Mouse (Mus musculus) heart, embryonic 16.5 days (tissue): Measurements from ENCODE around the gene Spg11. TPM values are rescaled to one million over a fixed set of nuclear protein-coding genes. Genes with fewer than 3 reads are reported as not detected.

Source experiments
- ATAC-seq: fragments of 200-750 bp; cut with Nextera tagmentation; replicated peaks from 2 replicates; pipeline ENCODE4 v1.8.0; 2017; ENCODE audit warnings: moderate number of reproducible peaks; ENCODE audit not compliant: insufficient read depth, low FRiP score; ENCODE audit errors: extremely low read depth
- H3K27ac ChIP-seq: fragments of 300-500 bp; sonication (generic); 2 replicates; pipeline ENCODE4 v1.5.1; 2014; ENCODE audit warnings: mild to moderate bottlenecking, low read length, control low read depth, moderate library complexity
- H3K27me3 ChIP-seq: fragments of 300-500 bp; sonication (generic); 2 replicates; pipeline ENCODE4 v1.6.1; 2014; ENCODE audit warnings: low read length, mixed read lengths; ENCODE audit not compliant: control insufficient read depth, insufficient read depth
- H3K36me3 ChIP-seq: fragments of 300-500 bp; sonication (generic); 2 replicates; pipeline ENCODE4 v1.6.1; 2014; ENCODE audit not compliant: control insufficient read depth, insufficient read depth
- H3K4me1 ChIP-seq: fragments of 300-500 bp; sonication (generic); 2 replicates; pipeline ENCODE4 v1.6.1; 2014; ENCODE audit warnings: low read length, mixed read lengths; ENCODE audit not compliant: control insufficient read depth, insufficient read depth
- H3K4me2 ChIP-seq: fragments of 300-500 bp; sonication (generic); 2 replicates; pipeline ENCODE4 v1.6.1; 2014; ENCODE audit warnings: low read depth, mild to moderate bottlenecking, control low read depth, low read length
- H3K4me3 ChIP-seq: fragments of 300-500 bp; sonication (generic); 2 replicates; pipeline ENCODE4 v1.5.1; 2014; ENCODE audit warnings: mild to moderate bottlenecking, control low read depth, low read length
- H3K9ac ChIP-seq: fragments of 300-500 bp; sonication (generic); 2 replicates; pipeline ENCODE4 v1.6.1; 2014; ENCODE audit warnings: low read length, control low read depth
- H3K9me3 ChIP-seq: fragments of 300-500 bp; sonication (generic); replicated peaks from 2 replicates; pipeline ENCODE4 v1.6.1; 2016; ENCODE audit warnings: low read length; ENCODE audit not compliant: control insufficient read depth
- WGBS: fragments of 180-500 bp; shearing (Covaris S2); extraction: QIAGEN DNeasy Blood & Tissue Kit; methylation state at CpG from one replicate; pipeline ENCODE4 v1.1.7; 2014; 5-methylcytosine and 5-hydroxymethylcytosine counted together
- polyA plus RNA-seq: library from polyadenylated mRNA; unstranded; fragments of >200 nt; fragmentation: Nextera tagmentation; extraction: Ambion mirVana; gene quantifications from 2 replicates; pipeline ENCODE4 v1.2.1, GENCODE M21; 2015

Spg11 gene
- polyA plus RNA-seq, 1 experiment from 2014 or later, result 4.5 TPM

- Histone ChIP-seq H3K27me3 (no peaks in the 10 kb centered on the region), H3K4me1 (no peaks in the 10 kb centered on the region), H3K36me3 (no peaks in the 10 kb centered on the region), H3K4me2 (no peak overlapping the region), H3K27ac (no peak overlapping the region), H3K9ac (no peak overlapping the region), H3K4me3 (no peak overlapping the region), H3K9me3 (no peaks in the 10 kb centered on the region)
- no peak for ATAC-seq
- WGBS, result 72% methylated on average over 2 of the region's 2 CpGs
Measured at GRCm38 (mm10) chr2:122132618-122133017, 14.4 kb upstream of the Spg11 start.

GRCm38 (mm10) chr2:122132078-122132477 lies 13.9 kb upstream of the Spg11 start:
- Histone ChIP-seq H3K9ac (no peak overlapping the region), H3K4me1 (no peaks in the 10 kb centered on the region), H3K4me2 (no peak overlapping the region), H3K4me3 (no peak overlapping the region), H3K36me3 (no peaks in the 10 kb centered on the region), H3K9me3 (no peaks in the 10 kb centered on the region), H3K27me3 (no peaks in the 10 kb centered on the region), H3K27ac (no peak overlapping the region)
- no peak for ATAC-seq
- 82% methylated on average over 2 of the region's 2 CpGs for WGBS

GRCm38 (mm10) chr2:122127635-122128034 lies 9.4 kb upstream of the Spg11 start:
- Histone ChIP-seq H3K4me2 (no peak overlapping the region), H3K9ac (no peak overlapping the region), H3K4me3 (no peak overlapping the region), H3K9me3 (no peaks in the 10 kb centered on the region), H3K27me3 (no peaks in the 10 kb centered on the region), H3K27ac (no peak overlapping the region), H3K36me3 (no peaks in the 10 kb centered on the region), H3K4me1 (no peaks in the 10 kb centered on the region)
- no peak for ATAC-seq
- 94% methylated on average over 4 of the region's 4 CpGs for WGBS

- Histone ChIP-seq H3K4me2 (no peak overlapping the region), H3K36me3 (no peaks in the 10 kb centered on the region), H3K4me1 (no peaks in the 10 kb centered on the region), H3K9ac (no peak overlapping the region), H3K9me3 (no peaks in the 10 kb centered on the region), H3K4me3 (no peak overlapping the region), H3K27ac (no peak overlapping the region), H3K27me3 (no peaks in the 10 kb centered on the region)
- ATAC-seq, result no peak
- WGBS, result 49% methylated on average over 5 of the region's 5 CpGs
Measured at GRCm38 (mm10) chr2:122126765-122127347, 8.7 kb upstream of the Spg11 start.

GRCm38 (mm10) chr2:122125680-122126572 lies 7.7 kb upstream of the Spg11 start:
- 39% methylated on average over 12 of the region's 12 CpGs for WGBS
- H3K9ac ChIP-seq, result no peak overlapping the region
- no peak overlapping the region for H3K4me2 ChIP-seq
- ATAC-seq, result 0 out of 2 replicates have a peak, but pooled peaks have one; percentile 33
- no peaks in the 10 kb centered on the region for H3K4me1 ChIP-seq
- no peak overlapping the region for H3K27ac ChIP-seq
- no peaks in the 10 kb centered on the region for H3K36me3 ChIP-seq
- no peak overlapping the region for H3K4me3 ChIP-seq
- no peaks in the 10 kb centered on the region for H3K27me3 ChIP-seq
- no peaks in the 10 kb centered on the region for H3K9me3 ChIP-seq

- H3K9ac ChIP-seq, result no peak overlapping the region
- no peak overlapping the region for H3K27ac ChIP-seq
- H3K4me2 ChIP-seq, result no peak overlapping the region
- no peaks in the 10 kb centered on the region for H3K9me3 ChIP-seq
- WGBS, result 84% methylated on average over 2 of the region's 2 CpGs
- H3K36me3 ChIP-seq, result peaks cover 10% of the 10 kb centered on the region
- ATAC-seq, result no peak
- peaks cover 4% of the 10 kb centered on the region for H3K4me1 ChIP-seq
- no peaks in the 10 kb centered on the region for H3K27me3 ChIP-seq
- no peak overlapping the region for H3K4me3 ChIP-seq
Measured at GRCm38 (mm10) chr2:122116888-122117287, 1.3 kb downstream of the Spg11 start.

- Histone ChIP-seq H3K27ac (no peak overlapping the region), H3K36me3 (peaks cover 29% of the 10 kb centered on the region), H3K27me3 (no peaks in the 10 kb centered on the region), H3K4me2 (no peak overlapping the region), H3K9me3 (no peaks in the 10 kb centered on the region), H3K4me1 (no peaks in the 10 kb centered on the region), H3K4me3 (no peak overlapping the region), H3K9ac (no peak overlapping the region)
- 50% methylated on average over 4 of the region's 4 CpGs for WGBS
- ATAC-seq, result no peak
Measured at GRCm38 (mm10) chr2:122109714-122110113, 8.5 kb downstream of the Spg11 start.

- no peak for ATAC-seq
- H3K4me3 ChIP-seq, result no peak overlapping the region
- H3K4me1 ChIP-seq, result no peaks in the 10 kb centered on the region
- 77% methylated on average over 14 of the region's 14 CpGs for WGBS
- H3K27me3 ChIP-seq, result no peaks in the 10 kb centered on the region
- no peak overlapping the region for H3K27ac ChIP-seq
- H3K9ac ChIP-seq, result no peak overlapping the region
- H3K9me3 ChIP-seq, result no peaks in the 10 kb centered on the region
- peaks cover 22% of the 10 kb centered on the region for H3K36me3 ChIP-seq
- no peak overlapping the region for H3K4me2 ChIP-seq
Measured at GRCm38 (mm10) chr2:122108101-122108500, 10.1 kb downstream of the Spg11 start.

GRCm38 (mm10) chr2:122102070-122102469 lies 16.1 kb downstream of the Spg11 start:
- H3K4me3 ChIP-seq, result no peak overlapping the region
- no peak overlapping the region for H3K27ac ChIP-seq
- peaks cover 13% of the 10 kb centered on the region for H3K36me3 ChIP-seq
- no peaks in the 10 kb centered on the region for H3K27me3 ChIP-seq
- H3K9me3 ChIP-seq, result no peaks in the 10 kb centered on the region
- ATAC-seq, result no peak
- H3K9ac ChIP-seq, result no peak overlapping the region
- no peak overlapping the region for H3K4me2 ChIP-seq
- H3K4me1 ChIP-seq, result no peaks in the 10 kb centered on the region
